Mouse (Mus musculus): Measurements from ENCODE around the gene Tnik. TPM values are rescaled to one million over a fixed set of nuclear protein-coding genes. Genes with fewer than 3 reads are reported as not detected.

Tnik gene
- polyA plus RNA-seq, 1 experiment from 2014 or later = 4.3 TPM

DNA sequence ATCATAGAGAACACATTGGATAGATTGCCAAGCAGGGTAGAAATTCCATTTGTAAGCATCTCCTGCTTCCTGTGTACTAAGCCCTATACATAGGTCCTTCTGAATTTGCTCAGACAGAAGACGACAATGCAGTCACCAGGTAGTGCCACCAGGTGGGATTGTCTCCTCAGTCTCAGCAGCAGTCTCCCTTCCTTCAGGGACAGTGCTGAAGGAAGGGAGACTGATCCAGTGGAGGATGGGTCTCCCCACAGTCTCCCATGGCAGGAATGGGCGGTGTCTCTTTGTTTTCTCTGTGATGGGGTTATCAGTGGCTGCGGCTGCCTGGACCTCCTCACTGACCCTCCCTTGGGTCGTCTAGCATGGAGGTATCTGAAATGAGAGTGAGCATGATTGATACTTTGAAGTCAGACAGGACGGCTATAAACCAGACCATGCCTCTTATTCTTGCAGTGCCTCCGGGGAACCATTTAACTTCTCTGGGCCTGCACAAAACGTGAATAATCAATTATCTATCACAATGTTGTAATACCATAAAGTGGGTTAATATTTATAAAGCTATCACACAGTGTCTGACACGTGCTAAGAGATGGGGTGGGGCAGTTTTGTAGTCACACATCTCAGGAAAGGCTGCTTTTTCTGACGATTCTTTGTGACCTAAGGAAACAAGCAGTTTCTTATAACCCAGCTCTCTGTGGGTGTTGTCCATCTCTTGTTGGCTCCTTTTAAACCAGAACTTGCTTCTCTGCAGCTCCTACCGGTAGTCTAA, 285.1 kb downstream of the Tnik start:
- Histone ChIP-seq H3K27ac (no peak overlapping the region), H3K9me3 (replicated peaks) (no peaks in the 10 kb centered on the region), H3K4me2 (no peak overlapping the region), H3K4me3 (replicated peaks) (no peak overlapping the region), H3K4me1 (peaks cover 4% of the 10 kb centered on the region; the same call in 1 of the 2 replicates), H3K36me3 (no peaks in the 10 kb centered on the region), H3K27me3 (no peaks in the 10 kb centered on the region), H3K9ac (no peak overlapping the region)
- WGBS = 49% methylated on average over 10 of the region's 10 CpGs
- no peak for ATAC-seq (replicated peaks; ENCODE audit: low FRiP score)

DNA sequence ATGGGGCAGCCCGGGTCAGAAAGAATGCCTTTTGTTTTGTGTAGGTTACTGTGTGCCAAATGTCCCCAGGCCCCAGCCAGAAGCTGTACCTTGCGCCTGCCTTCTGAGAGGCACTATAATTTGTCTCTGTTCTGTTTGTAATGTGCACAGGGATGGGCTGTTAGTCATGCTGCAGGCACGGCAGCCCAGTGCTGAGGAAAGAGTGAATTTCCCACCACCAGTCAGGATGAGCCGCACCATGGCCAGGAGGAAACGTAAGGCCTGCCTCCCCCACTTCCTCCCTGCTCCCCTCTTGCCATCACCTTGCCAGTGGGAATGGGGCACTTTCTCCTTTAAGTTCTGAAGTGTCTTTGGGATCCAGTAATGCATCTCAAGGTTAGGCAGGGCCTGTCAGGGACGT, 286.4 kb downstream of the Tnik start:
- no peak overlapping the region for H3K9ac ChIP-seq
- no peak for ATAC-seq (replicated peaks; ENCODE audit: low FRiP score)
- WGBS = 44% methylated on average over 6 of the region's 6 CpGs
- no peak overlapping the region for H3K27ac ChIP-seq
- no peak overlapping the region for H3K4me2 ChIP-seq
- H3K9me3 ChIP-seq (replicated peaks) = no peaks in the 10 kb centered on the region
- no peaks in the 10 kb centered on the region for H3K36me3 ChIP-seq
- peaks cover 4% of the 10 kb centered on the region; the same call in 1 of the 2 replicates for H3K4me1 ChIP-seq
- H3K4me3 ChIP-seq (replicated peaks) = no peak overlapping the region
- no peaks in the 10 kb centered on the region for H3K27me3 ChIP-seq

DNA sequence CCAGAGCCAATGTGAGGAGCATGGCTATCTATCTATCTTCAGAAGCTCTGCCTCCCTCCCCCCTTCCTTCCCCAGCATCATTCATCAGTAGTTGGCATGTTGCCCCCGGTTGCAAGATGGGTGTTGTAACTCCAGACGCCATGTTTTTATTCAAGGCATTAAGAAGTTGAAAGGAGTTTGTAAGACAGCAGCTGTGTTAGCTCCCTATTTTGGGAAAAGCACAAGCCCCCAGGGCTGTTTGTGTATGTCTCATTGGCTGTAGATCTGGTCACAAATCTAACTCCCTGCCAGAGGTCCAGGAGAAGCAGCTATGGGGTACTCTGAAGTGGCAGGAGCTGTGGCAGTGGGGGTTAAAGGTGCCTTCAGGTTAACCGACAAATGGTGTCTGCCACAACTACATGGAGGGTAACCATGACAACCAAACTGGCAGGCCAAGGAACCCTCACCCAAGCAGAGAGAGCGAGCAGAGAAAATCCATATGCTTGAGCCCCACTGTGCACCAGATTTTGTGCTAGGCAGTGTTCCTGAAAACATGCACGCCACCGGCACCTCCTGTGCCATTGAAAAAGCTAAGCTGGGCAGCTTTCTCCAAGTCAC, 287.6 kb downstream of the Tnik start:
- no peak overlapping the region for H3K4me3 ChIP-seq (replicated peaks)
- no peak for ATAC-seq (replicated peaks; ENCODE audit: low FRiP score)
- H3K4me2 ChIP-seq = no peak overlapping the region
- 47% methylated on average over 6 of the region's 6 CpGs for WGBS
- H3K4me1 ChIP-seq = peaks cover 4% of the 10 kb centered on the region; the same call in 1 of the 2 replicates
- H3K27me3 ChIP-seq = no peaks in the 10 kb centered on the region
- no peak overlapping the region for H3K9ac ChIP-seq
- H3K36me3 ChIP-seq = no peaks in the 10 kb centered on the region
- no peaks in the 10 kb centered on the region for H3K9me3 ChIP-seq (replicated peaks)
- no peak overlapping the region for H3K27ac ChIP-seq

DNA sequence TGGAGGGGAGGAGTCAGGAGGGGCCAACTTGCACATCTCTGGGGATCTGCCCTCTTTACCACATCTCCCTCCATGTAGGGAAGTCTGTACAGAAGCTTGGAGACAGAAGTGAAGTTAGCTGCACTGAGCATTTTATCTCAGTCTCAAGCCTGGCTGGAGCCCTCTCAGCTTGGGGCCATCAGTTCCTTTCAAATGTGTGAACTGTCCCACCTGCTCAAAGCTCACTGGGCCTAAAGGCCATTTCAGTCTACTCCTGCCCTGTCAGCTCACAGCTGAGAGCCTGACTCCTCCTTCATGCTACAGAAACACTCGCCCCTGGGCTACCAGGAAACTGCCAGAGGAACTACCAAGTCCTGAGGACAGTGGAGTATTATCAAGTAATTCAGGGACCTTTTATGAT, 288.7 kb downstream of the Tnik start:
- H3K27me3 ChIP-seq = no peaks in the 10 kb centered on the region
- no peak overlapping the region for H3K9ac ChIP-seq
- H3K9me3 ChIP-seq (replicated peaks) = no peaks in the 10 kb centered on the region
- H3K4me2 ChIP-seq = no peak overlapping the region
- no peak for ATAC-seq (replicated peaks; ENCODE audit: low FRiP score)
- no peak overlapping the region for H3K4me3 ChIP-seq (replicated peaks)
- H3K36me3 ChIP-seq = no peaks in the 10 kb centered on the region
- 52% methylated on average over 1 of the region's 1 CpGs for WGBS
- no peak overlapping the region for H3K27ac ChIP-seq
- peaks cover 4% of the 10 kb centered on the region; the same call in 1 of the 2 replicates for H3K4me1 ChIP-seq

DNA sequence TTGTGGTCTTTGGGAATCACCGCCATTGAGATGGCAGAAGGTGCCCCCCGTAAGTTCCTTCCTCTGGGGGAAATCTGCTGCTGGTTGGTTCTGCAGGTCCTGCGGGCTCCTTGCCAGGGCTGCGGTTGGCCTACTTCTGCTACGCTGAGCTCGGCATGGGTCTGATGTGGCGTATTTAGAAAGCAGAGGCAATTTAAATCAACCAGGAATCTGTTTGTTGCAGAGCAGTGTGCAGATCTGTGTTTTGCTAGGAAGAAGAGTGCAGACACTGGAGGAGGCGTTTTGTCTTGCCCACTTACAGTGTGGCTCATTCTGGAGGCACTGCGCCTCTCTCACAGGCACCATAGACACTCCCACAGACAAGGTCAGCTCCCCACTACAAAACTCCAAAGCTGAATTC, 291.9 kb downstream of the Tnik start:
- 67% methylated on average over 9 of the region's 9 CpGs for WGBS
- H3K4me3 ChIP-seq (replicated peaks) = no peak overlapping the region
- no peaks in the 10 kb centered on the region for H3K36me3 ChIP-seq
- ATAC-seq (replicated peaks; ENCODE audit: low FRiP score) = peak; percentile 52
- no peaks in the 10 kb centered on the region for H3K27me3 ChIP-seq
- H3K9ac ChIP-seq = no peak overlapping the region
- no peak overlapping the region for H3K4me2 ChIP-seq
- no peaks in the 10 kb centered on the region for H3K9me3 ChIP-seq (replicated peaks)
- peaks cover 6% of the 10 kb centered on the region; the same call in 1 of the 2 replicates for H3K4me1 ChIP-seq
- no peak overlapping the region for H3K27ac ChIP-seq

DNA sequence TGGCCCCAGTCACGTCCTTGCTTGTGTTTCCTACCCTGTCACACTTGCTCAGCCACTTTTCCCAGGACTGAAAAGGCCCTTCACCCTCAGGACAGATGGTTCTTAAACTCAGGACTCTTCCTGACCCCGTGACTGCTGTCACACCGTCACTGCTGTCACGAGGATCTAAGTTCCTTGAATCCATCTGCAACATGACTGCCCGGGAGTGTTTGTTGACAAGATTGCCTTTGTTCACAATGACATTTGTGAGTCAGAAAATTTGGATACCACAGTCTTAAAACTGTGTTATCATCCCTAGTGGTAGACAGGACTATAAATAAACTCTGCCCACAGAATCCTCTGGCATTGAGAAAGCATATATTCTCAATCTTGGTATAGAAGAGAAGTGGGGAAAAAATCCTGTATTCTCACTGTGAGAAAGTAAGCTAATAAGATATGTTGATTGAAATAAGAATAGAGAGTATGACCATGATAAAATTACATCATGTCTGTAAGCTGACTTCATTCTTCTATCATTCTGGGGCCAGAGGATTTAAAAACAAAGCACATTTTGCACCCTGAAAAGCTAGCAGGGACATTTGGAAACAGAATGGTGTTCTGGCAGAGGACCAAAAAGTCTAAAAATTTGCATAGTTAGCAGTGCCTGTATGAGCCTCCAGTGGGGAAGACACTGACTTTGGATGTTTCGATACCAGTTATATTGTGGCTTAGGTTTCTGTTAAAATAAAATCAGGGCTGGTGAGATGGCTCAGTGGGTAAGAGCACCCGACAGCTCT, 293.0 kb downstream of the Tnik start:
- no peak overlapping the region for H3K27ac ChIP-seq
- ATAC-seq (replicated peaks; ENCODE audit: low FRiP score) = no peak
- WGBS = 55% methylated on average over 7 of the region's 7 CpGs

DNA sequence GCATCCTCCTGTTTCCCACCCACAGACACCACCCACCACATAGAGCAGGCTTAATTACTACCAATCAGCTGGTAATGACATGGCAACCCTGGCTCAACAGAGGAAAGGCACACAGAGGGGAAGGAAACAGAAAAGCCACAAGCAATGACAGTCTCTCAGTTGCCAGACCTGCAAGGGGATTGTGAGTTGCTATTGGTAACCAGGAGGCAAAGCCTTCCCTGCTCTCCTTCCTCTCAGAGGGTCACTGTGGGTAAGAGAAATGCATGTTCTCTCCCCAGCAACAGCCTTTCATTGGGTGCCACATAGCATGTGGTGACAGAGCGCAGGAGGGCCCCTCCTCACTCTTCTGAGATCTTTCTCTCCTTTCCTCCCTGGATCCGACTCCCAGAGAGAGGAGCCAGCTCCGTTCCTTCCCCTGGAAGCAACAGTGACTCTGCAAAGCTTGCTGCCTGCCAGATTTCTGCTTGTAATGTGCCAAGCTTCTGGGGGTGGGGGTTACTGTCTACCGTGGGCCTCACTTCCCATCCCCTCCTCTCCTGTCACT, 295.4 kb downstream of the Tnik start:
- WGBS = 57% methylated on average over 4 of the region's 4 CpGs
- Histone ChIP-seq H3K27me3 (no peaks in the 10 kb centered on the region), H3K36me3 (no peaks in the 10 kb centered on the region), H3K4me3 (replicated peaks) (no peak overlapping the region), H3K4me2 (no peak overlapping the region), H3K9me3 (replicated peaks) (no peaks in the 10 kb centered on the region), H3K27ac (no peak overlapping the region), H3K4me1 (0 out of 2 replicates have a peak, but pooled peaks cover 3% of the 10 kb centered on the region), H3K9ac (no peak overlapping the region)
- no peak for ATAC-seq (replicated peaks; ENCODE audit: low FRiP score)

More for the DNA sequence above, 293.0 kb downstream of the Tnik start:
- Histone ChIP-seq H3K27me3 (no peaks in the 10 kb centered on the region), H3K36me3 (no peaks in the 10 kb centered on the region), H3K4me1 (0 out of 2 replicates have a peak, but pooled peaks cover 3% of the 10 kb centered on the region), H3K4me3 (replicated peaks) (no peak overlapping the region), H3K4me2 (no peak overlapping the region), H3K9me3 (replicated peaks) (no peaks in the 10 kb centered on the region), H3K9ac (no peak overlapping the region)

DNA sequence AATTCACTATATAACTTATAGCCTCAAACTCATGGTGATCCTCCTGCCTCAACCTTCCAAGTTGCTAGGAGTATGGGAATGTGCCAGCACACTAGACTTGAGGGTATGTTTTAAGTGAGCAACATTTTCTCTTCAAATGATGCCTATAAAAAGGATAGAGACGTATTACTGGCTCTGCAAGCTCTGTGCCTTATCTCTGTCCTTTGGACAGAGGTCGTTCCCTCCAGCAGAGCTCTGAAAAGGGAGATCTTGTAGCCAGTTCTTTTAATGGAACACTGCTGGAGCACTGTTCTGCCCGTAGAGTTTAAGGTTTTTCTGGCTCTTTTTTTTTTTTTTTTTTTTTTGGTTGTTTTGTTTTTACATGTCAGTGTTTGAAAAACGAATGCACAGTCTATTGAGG, 298.4 kb downstream of the Tnik start:
- Histone ChIP-seq H3K9me3 (replicated peaks) (no peaks in the 10 kb centered on the region), H3K4me2 (no peak overlapping the region)
- 49% methylated on average over 4 of the region's 4 CpGs for WGBS

DNA sequence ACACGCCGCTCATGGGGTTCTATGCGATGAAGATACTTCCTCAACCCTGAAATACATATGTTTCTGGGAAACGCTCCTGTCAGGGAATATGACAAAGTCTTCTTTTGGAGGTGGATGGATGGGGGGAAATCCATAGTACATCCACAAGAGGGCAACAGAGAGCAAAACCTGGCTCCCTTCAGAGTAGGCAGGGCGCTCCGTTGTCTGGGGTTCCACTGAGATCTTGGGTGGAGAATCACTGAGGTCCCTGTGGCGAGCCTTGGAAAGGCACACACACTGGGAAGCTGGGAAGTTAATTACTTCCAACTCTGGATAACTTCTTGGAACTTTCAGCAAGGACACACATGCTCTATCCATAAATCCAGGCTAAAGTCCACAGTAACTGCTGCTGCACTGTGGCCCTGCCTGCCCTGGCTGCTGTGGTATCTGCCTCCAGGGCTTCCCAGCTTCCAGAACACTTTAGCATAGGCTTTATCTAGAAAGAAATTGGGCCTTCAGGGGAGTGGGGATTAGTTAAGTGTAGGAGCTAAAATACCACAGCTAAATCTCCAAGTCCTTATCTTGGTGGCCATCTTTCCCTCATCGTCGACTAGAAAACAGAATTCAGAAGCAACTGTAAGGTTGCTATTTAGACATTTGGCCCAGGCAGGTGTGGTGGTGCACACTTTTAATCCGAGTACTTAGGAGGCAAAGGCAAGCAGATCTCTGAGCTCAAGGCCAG, 299.8 kb downstream of the Tnik start:
- H3K36me3 ChIP-seq = no peaks in the 10 kb centered on the region
- no peak overlapping the region for H3K27ac ChIP-seq
- H3K9ac ChIP-seq = no peak overlapping the region
- H3K4me3 ChIP-seq (replicated peaks) = no peak overlapping the region
- H3K27me3 ChIP-seq = no peaks in the 10 kb centered on the region
- ATAC-seq (replicated peaks; ENCODE audit: low FRiP score) = peak; percentile 54; the same call in 1 of the 2 replicates
- no peaks in the 10 kb centered on the region for H3K4me1 ChIP-seq
- no peaks in the 10 kb centered on the region for H3K9me3 ChIP-seq (replicated peaks)
- H3K4me2 ChIP-seq = no peak overlapping the region
- WGBS = 67% methylated on average over 10 of the region's 10 CpGs

More for the DNA sequence above, 298.4 kb downstream of the Tnik start:
- Histone ChIP-seq H3K9ac (no peak overlapping the region), H3K36me3 (no peaks in the 10 kb centered on the region), H3K4me3 (replicated peaks) (no peak overlapping the region), H3K27me3 (no peaks in the 10 kb centered on the region), H3K27ac (no peak overlapping the region), H3K4me1 (0 out of 2 replicates have a peak, but pooled peaks cover 3% of the 10 kb centered on the region)
- ATAC-seq (replicated peaks; ENCODE audit: low FRiP score) = no peak

DNA sequence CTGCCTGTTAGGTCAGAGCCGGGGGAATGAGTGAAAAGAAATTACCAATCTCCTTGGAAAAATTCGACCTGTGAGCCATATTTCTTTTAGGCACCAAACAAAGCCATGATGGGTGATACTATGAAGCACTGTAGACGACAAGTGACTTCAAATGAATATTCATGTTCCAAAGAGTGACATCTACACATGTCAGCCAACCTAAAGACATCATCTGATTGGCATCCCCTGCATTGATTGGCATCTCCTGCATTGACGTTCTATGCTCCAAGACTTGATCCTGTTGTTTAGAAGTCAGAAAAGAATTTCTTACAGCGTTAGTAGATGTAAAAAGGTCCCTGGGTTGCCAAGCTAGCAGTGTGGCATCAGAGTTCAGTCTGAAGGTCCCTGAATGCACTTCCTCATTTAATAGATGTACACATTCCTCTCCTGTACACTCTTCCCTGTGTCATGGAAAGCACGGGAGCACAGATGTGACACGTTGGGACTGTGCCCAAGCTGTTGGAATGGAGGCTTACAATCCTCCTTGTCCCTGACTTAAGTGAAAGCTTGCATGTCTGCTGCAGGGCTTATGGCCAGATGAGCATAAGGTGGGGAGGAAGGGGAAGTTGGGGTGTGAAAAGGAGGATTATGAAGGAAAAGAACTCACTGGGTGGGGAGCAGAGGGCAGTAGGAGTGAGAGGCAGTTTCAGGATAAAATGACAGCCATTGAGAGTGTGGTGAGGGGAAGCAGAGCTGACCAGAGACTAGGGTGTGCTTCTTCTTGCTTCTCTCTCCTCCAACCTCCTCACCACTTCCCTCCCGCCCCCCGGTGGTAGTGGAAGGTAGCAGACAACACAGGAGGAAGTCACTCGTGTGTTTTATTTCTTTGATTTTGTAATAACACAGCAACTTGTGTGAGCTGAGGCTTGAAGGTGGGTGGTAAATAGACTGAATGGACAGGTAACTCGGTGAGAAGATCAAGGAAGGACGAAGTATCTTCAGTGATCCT, 301.6 kb downstream of the Tnik start:
- H3K27me3 ChIP-seq = no peaks in the 10 kb centered on the region
- H3K9me3 ChIP-seq (replicated peaks) = no peaks in the 10 kb centered on the region
- no peak overlapping the region for H3K27ac ChIP-seq
- H3K4me1 ChIP-seq = no peaks in the 10 kb centered on the region
- ATAC-seq (replicated peaks; ENCODE audit: low FRiP score) = no peak
- no peak overlapping the region for H3K4me3 ChIP-seq (replicated peaks)
- WGBS = 83% methylated on average over 12 of the region's 12 CpGs
- H3K4me2 ChIP-seq = no peak overlapping the region
- no peak overlapping the region for H3K9ac ChIP-seq
- no peaks in the 10 kb centered on the region for H3K36me3 ChIP-seq

Data from kidney, embryonic 15.5 days (tissue).